Mouse (Mus musculus): ENCODE data around the gene Patl2. TPM values are rescaled to one million over a fixed set of nuclear protein-coding genes. Genes with fewer than 3 reads are reported as not detected.
A peak's percentile ranks its signal among the peaks of the same experiment; 100 is the strongest.

Patl2 gene
- total RNA-seq (2015; ENCODE audit: low replicate concordance) (not detected in 2 replicates), total RNA-seq (2017; ENCODE audit: low replicate concordance) (not detected in 2 replicates)

- no peak for ATAC-seq (replicated peaks; ENCODE audit: low FRiP score, poor library complexity, severe bottlenecking)
Observed at GRCm38 (mm10) chr2:122186106-122186505, at the start of gene Patl2, which contains the start of gene Terb2. Patl2 (minus strand) TSS chr2:122186189. Terb2 (plus strand) TSS chr2:122186272.

GRCm38 (mm10) chr2:122235425-122235824 lies 49.4 kb upstream of the Patl2 start:
- ATAC-seq (replicated peaks; ENCODE audit: low FRiP score, poor library complexity, severe bottlenecking) = peak; percentile 32

GRCm38 (mm10) chr2:122234611-122235288 lies 48.8 kb upstream of the Patl2 start, which contains the start of gene Sord:
Sord (plus strand) TSS chr2:122234749.
- peak; percentile 88 for ATAC-seq (replicated peaks; ENCODE audit: low FRiP score, poor library complexity, severe bottlenecking)

- peak; percentile 40 for ATAC-seq (replicated peaks; ENCODE audit: low FRiP score, poor library complexity, severe bottlenecking)
Observed at GRCm38 (mm10) chr2:122233759-122234557, 48.0 kb upstream of the Patl2 start.

- no peak for ATAC-seq (replicated peaks; ENCODE audit: low FRiP score, poor library complexity, severe bottlenecking)
Observed at GRCm38 (mm10) chr2:122233341-122233740, 47.4 kb upstream of the Patl2 start.

GRCm38 (mm10) chr2:122231616-122232015 lies 45.6 kb upstream of the Patl2 start:
- ATAC-seq (replicated peaks; ENCODE audit: low FRiP score, poor library complexity, severe bottlenecking) = no peak

GRCm38 (mm10) chr2:122230395-122230794 lies 44.4 kb upstream of the Patl2 start:
- ATAC-seq (replicated peaks; ENCODE audit: low FRiP score, poor library complexity, severe bottlenecking) = no peak

GRCm38 (mm10) chr2:122223654-122224053 lies 37.7 kb upstream of the Patl2 start:
- no peak for ATAC-seq (replicated peaks; ENCODE audit: low FRiP score, poor library complexity, severe bottlenecking)

- ATAC-seq (replicated peaks; ENCODE audit: low FRiP score, poor library complexity, severe bottlenecking) = no peak
Observed at GRCm38 (mm10) chr2:122222272-122222671, 36.3 kb upstream of the Patl2 start.

- no peak for ATAC-seq (replicated peaks; ENCODE audit: low FRiP score, poor library complexity, severe bottlenecking)
Observed at GRCm38 (mm10) chr2:122221798-122222197, 35.8 kb upstream of the Patl2 start.

- no peak for ATAC-seq (replicated peaks; ENCODE audit: low FRiP score, poor library complexity, severe bottlenecking)
Observed at GRCm38 (mm10) chr2:122221378-122221777, 35.4 kb upstream of the Patl2 start.

- no peak for ATAC-seq (replicated peaks; ENCODE audit: low FRiP score, poor library complexity, severe bottlenecking)
Observed at GRCm38 (mm10) chr2:122218234-122218633, 32.2 kb upstream of the Patl2 start.

- ATAC-seq (replicated peaks; ENCODE audit: low FRiP score, poor library complexity, severe bottlenecking) = peak; percentile 86
Observed at GRCm38 (mm10) chr2:122217075-122217474, 31.1 kb upstream of the Patl2 start.

GRCm38 (mm10) chr2:122210534-122211228 lies 24.7 kb upstream of the Patl2 start:
- no peak for ATAC-seq (replicated peaks; ENCODE audit: low FRiP score, poor library complexity, severe bottlenecking)

GRCm38 (mm10) chr2:122206440-122207107 lies 20.6 kb upstream of the Patl2 start:
- no peak for ATAC-seq (replicated peaks; ENCODE audit: low FRiP score, poor library complexity, severe bottlenecking)

GRCm38 (mm10) chr2:122201501-122201900 lies 15.5 kb upstream of the Patl2 start:
- no peak for ATAC-seq (replicated peaks; ENCODE audit: low FRiP score, poor library complexity, severe bottlenecking)

GRCm38 (mm10) chr2:122194509-122194929 lies 8.5 kb upstream of the Patl2 start:
- ATAC-seq (replicated peaks; ENCODE audit: low FRiP score, poor library complexity, severe bottlenecking) = no peak

GRCm38 (mm10) chr2:122191849-122192248 lies 5.9 kb upstream of the Patl2 start:
- no peak for ATAC-seq (replicated peaks; ENCODE audit: low FRiP score, poor library complexity, severe bottlenecking)

- no peak for ATAC-seq (replicated peaks; ENCODE audit: low FRiP score, poor library complexity, severe bottlenecking)
Observed at GRCm38 (mm10) chr2:122186751-122187150, 762 bp upstream of the Patl2 start.

GRCm38 (mm10) chr2:122185086-122185485 lies 903 bp downstream of the Patl2 start:
- no peak for ATAC-seq (replicated peaks; ENCODE audit: low FRiP score, poor library complexity, severe bottlenecking)
